Mouse (Mus musculus) hematopoietic stem cell, adult 5-6 weeks (primary cell): ENCODE results near the gene Ube4a. TPM values are rescaled to one million over a fixed set of nuclear protein-coding genes. Genes with fewer than 3 reads are reported as not detected.

Experiments
- ATAC-seq, 2 experiments: fragments of 125-278 bp in 1 of 2; replicated peaks in 1 of 2; 2 replicates each; pipeline ENCODE4 v1.8.0; 2016 to 2017; ENCODE audit warnings: inconsistent platforms in 2 of 2, mild to moderate bottlenecking in 2 of 2, moderate number of reproducible peaks in 2 of 2, low read depth in 1 of 2, moderate TSS enrichment in 1 of 2; ENCODE audit not compliant: low FRiP score in 2 of 2, poor library complexity in 2 of 2, severe bottlenecking in 2 of 2, insufficient read depth in 1 of 2, low TSS enrichment in 1 of 2
- total RNA-seq: library from RNA; stranded (forward); fragments of 172-1452, 232-1000 nt; gene quantifications from 2 replicates; pipeline ENCODE4 v1.2.3, GENCODE M21; 2017

Ube4a gene
- total RNA-seq, 1 experiment from 2014 or later = 29.6 TPM

GRCm38 (mm10) chr9:44921123-44921468 lies 44.3 kb downstream of the Ube4a start:
- peak; percentile 61 to 78 for ATAC-seq

DNA sequence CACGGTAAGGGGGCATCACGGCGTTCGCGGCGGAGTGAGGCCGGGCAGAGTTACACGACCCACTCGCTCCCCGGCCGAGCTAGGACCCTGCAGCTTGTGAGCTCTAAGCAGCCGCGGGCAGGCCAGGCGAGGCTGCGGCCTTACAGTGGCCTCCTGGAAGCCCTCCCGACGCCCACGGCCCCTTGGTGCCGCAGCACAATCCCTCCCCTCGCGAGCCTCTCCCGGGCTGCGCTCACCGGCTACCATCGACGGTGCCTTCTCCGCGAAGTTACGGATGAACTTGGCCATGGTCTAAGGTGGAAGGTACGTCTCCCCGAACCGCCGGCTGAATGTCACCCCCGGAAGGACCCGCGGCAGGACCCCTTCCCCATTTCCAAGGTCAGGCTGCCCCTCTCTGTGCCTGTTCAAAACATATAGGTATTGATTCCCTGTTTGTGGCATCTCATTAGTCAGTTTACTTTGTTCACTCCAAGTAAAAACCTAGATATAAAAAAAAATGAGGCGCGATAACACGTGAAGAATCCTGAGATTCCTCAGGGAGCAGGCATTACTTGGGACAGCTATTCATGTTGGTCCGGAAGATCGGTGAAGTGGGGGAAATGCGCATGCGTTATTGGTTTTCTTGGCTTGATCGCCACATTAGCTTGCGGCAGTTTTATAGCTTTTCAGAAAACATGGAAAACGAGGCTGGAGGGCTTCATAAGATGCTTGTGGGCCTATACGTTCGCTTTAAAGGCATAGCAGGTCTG lies 44.9 kb downstream of the Ube4a start, which contains the start of gene Atp5l:
TSS of gene Atp5l (minus strand) at position 369 of the 749 bp plus-strand sequence.
- peak; percentile 83 to 91 for ATAC-seq

GRCm38 (mm10) chr9:44919606-44920005 lies 45.8 kb downstream of the Ube4a start:
- no peak for ATAC-seq

DNA sequence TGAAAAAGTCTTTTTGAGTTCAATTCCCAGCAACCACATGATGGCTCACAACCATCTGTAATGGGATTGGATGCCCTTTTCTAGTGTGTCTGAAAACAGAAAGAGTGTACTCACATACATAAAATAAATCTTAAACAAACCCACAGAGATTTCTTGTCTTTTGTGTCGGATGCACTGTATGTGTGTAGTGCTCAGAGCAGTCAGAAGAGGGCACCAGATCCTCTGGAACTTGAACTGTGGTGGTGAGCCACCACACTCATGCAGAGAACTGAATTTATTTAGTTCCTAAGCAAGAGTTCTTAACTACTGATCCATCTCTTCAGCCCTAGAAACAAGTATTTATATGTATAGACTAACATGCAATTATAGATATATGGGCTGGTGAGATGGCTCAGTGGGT lies 49.2 kb downstream of the Ube4a start:
- ATAC-seq = peak in 1 of 2 experiments; percentile 47; a peak in 2 of 4 replicates

DNA sequence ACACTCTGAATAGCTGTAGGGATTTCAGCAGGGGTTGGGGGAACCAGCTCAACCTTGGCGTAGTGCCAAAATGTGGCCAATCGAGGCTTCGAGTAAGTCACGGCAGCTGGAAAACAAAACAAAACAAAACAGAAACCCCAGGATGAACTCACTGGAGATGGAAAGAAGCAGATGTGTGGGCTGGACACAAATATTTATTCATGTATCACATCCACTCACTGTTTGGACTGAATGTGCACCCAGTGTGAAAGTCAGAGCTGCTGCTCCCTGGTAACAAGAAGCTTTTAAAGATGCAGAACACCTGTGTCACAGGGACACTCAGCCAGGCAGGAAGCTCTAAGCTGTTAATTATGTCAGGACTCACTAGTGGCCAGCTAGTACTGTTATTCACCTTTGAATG lies 50.7 kb downstream of the Ube4a start:
- no peak for ATAC-seq

GRCm38 (mm10) chr9:44911365-44911764 lies 54.0 kb downstream of the Ube4a start:
- no peak for ATAC-seq

DNA sequence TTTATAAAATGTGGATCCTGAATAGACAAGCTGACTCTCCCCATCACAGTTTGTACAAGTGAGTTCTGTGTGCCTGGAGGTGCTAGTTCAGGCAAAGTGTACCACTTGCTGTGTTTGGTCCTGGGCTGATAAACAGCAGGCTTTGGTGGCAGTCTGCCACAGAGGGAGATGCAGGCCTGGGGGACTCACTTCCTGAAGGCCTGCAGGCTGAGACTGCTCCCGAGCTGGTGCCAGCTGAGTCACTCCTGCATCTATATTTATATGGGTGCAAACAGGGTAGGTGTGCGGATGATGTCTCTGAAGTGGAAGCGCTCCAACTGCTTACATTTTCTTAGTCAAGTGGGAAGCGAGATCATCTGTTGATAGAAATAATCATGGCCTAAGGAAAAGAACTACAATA lies 59.8 kb downstream of the Ube4a start:
- ATAC-seq = peak; percentile 58 to 78

- ATAC-seq = peak; percentile 43 to 52; a peak in 3 of 4 replicates
Observed at GRCm38 (mm10) chr9:44904964-44905363, 60.4 kb downstream of the Ube4a start.

GRCm38 (mm10) chr9:44903856-44904255 lies 61.5 kb downstream of the Ube4a start:
- ATAC-seq = no peak

GRCm38 (mm10) chr9:44900402-44900801 lies 65.0 kb downstream of the Ube4a start:
- no peak for ATAC-seq

DNA sequence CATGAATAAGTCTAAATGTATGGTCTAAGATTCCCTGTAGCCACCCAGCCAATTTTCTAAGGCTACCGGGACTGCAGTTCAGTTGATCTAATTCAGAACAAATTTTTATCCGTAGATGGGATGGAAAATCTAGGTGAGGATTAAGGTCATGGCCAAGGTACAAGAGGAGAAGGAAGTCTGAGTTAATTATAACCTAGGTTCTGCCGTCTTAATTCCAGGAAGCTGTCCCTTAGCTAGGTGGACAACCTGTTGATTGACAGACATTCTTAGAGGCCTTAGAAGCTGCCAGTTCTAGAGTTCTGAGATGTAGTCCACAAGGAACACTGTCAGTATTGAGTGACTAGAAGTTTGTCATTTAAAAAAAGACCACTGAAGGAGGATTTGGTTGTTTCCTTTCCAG lies 65.7 kb downstream of the Ube4a start:
- no peak for ATAC-seq

DNA sequence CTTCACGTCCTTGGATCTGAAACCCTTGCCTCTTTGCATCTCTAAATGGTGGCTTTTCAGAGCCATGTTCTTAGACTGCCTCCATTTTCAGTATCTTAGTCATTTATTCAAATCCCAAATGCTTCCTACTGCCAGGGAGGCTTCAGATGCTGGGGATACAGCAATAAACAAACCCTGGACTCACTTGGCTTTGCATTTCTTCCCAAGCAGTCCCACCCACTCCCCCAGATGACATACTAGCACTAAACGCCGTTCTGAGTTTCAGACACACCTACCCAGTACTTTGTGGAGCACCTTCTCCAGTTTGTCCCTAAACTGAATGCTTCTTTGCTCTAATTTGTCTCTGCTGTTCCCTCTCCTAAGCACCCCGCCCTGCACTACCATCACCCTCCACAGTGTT lies 68.4 kb downstream of the Ube4a start:
- ATAC-seq = no peak

- ATAC-seq = no peak
Observed at GRCm38 (mm10) chr9:44892664-44893063, 72.7 kb downstream of the Ube4a start.

- ATAC-seq = no peak
Observed at GRCm38 (mm10) chr9:44891210-44891609, 74.2 kb downstream of the Ube4a start.

GRCm38 (mm10) chr9:44890122-44890521 lies 75.3 kb downstream of the Ube4a start:
- no peak for ATAC-seq

DNA sequence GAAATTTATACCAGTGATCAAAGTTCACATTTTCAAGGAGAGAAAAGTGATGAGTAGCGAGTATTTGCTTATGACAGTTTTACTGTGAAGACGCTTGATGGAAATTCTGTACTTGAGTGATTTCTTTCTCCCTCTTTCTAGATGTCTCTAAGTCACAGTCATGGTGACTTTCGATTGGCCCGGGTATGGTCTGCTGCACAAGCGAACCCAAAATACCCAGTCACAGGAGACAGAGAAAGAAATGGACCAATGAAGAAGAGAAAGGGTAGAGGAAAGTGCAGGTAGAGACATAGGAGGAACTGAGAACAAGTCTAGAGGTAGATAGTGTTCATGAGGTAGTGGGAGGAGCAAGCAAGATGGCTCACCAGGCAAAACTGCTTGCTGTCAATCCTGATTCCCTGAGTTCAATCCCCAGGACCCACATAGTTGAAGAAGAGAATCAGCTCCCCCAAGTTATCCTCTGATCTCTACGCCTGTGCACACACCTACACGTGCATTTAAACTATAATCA lies 77.2 kb downstream of the Ube4a start:
- ATAC-seq = no peak

- no peak for ATAC-seq
Observed at GRCm38 (mm10) chr9:44882981-44883569, 82.3 kb downstream of the Ube4a start.

GRCm38 (mm10) chr9:44882436-44882980 lies 82.9 kb downstream of the Ube4a start:
- ATAC-seq = peak; percentile 70
